Mouse (Mus musculus) c-Kit-positive CD71-positive TER-119-positive erythroid progenitor cells, embryonic 14.5 days (primary cell): ENCODE data around the gene Sh3bp1.

Source experiments
- DNase-seq: peaks from one replicate; pipeline ENCODE4 v3.0.0-alpha.2; 2013; ENCODE audit warnings: low spot score

Sh3bp1 gene

GRCm38 (mm10) chr15:78946232-78946631, 46.7 kb downstream of the Sh3bp1 start:
- no peak for DNase-seq

- peak; percentile 73 for DNase-seq
These were observed 48.1 kb downstream of the Sh3bp1 start, which contains the start of gene Triobp for GRCm38 (mm10) chr15:78947657-78948056. Gene Triobp, plus strand, starts transcription at chr15:78947724.

- no peak for DNase-seq
These were observed 48.7 kb downstream of the Sh3bp1 start for GRCm38 (mm10) chr15:78948152-78948725.

- DNase-seq: no peak
These were observed 49.3 kb downstream of the Sh3bp1 start for GRCm38 (mm10) chr15:78948883-78949282.

GRCm38 (mm10) chr15:78955663-78956062, 56.1 kb downstream of the Sh3bp1 start:
- DNase-seq: no peak

- DNase-seq: no peak
These were observed 56.8 kb downstream of the Sh3bp1 start for GRCm38 (mm10) chr15:78956351-78956750.

- no peak for DNase-seq
These were observed 57.5 kb downstream of the Sh3bp1 start for GRCm38 (mm10) chr15:78957021-78957420.

- DNase-seq: no peak
These were observed 60.0 kb downstream of the Sh3bp1 start for GRCm38 (mm10) chr15:78959537-78959936.

- no peak for DNase-seq
These were observed 60.5 kb downstream of the Sh3bp1 start for GRCm38 (mm10) chr15:78960088-78960487.
